Mouse (Mus musculus) hindbrain, embryonic 14.5 days (tissue): Measurements from ENCODE around the gene Ace3. TPM values are rescaled to one million over a fixed set of nuclear protein-coding genes. Genes with fewer than 3 reads are reported as not detected.
"Not testable (repeated sequence)": the region's sequence is repeated elsewhere in the genome, so short reads cannot be mapped to it uniquely, and the experiment has no call there.

ENCODE experiments used
- ATAC-seq: fragments of 200-750 bp; cut with Nextera tagmentation; 2 replicates; pipeline ENCODE4 v1.8.0; 2017; ENCODE audit warnings: moderate number of reproducible peaks, mild to moderate bottlenecking, moderate TSS enrichment, moderate library complexity; ENCODE audit not compliant: low FRiP score
- DNase-seq: peaks from one replicate; pipeline ENCODE4 v3.0.0-alpha.2; 2015; ENCODE audit warnings: low spot score
- H3K27ac ChIP-seq: fragments of 300-500 bp; sonication (generic); 2 replicates; pipeline ENCODE4 v1.5.1; 2014; ENCODE audit warnings: mild to moderate bottlenecking, moderate library complexity
- H3K27me3 ChIP-seq: fragments of 300-500 bp; sonication (generic); 2 replicates; pipeline ENCODE4 v1.6.1; 2014; ENCODE audit warnings: mild to moderate bottlenecking, low read length, mixed read lengths; ENCODE audit not compliant: control insufficient read depth, insufficient read depth
- H3K36me3 ChIP-seq: fragments of 300-500 bp; sonication (generic); replicated peaks from 2 replicates; pipeline ENCODE4 v1.6.1; 2014; ENCODE audit not compliant: control insufficient read depth, insufficient read depth
- H3K4me1 ChIP-seq: fragments of 300-500 bp; sonication (generic); replicated peaks from 2 replicates; pipeline ENCODE4 v1.6.1; 2014; ENCODE audit warnings: antibody characterized with exemption, low read length, mixed read lengths; ENCODE audit not compliant: control insufficient read depth, insufficient read depth
- H3K4me2 ChIP-seq: fragments of 300-500 bp; sonication (generic); replicated peaks from 2 replicates; pipeline ENCODE4 v1.6.1; 2014; ENCODE audit warnings: mild to moderate bottlenecking, moderate library complexity
- H3K4me3 ChIP-seq: fragments of 300-500 bp; sonication (generic); replicated peaks from 2 replicates; pipeline ENCODE4 v1.5.1; 2014; ENCODE audit warnings: mild to moderate bottlenecking, low read length
- H3K9ac ChIP-seq: fragments of 300-500 bp; sonication (generic); 2 replicates; pipeline ENCODE4 v1.6.1; 2014
- H3K9me3 ChIP-seq: fragments of 300-500 bp; sonication (generic); 2 replicates; pipeline ENCODE4 v1.6.1; 2016; ENCODE audit warnings: low read length; ENCODE audit not compliant: control insufficient read depth
- WGBS: fragments of 180-500 bp; shearing (Covaris S2); extraction: QIAGEN DNeasy Blood & Tissue Kit; methylation state at CpG from one replicate; pipeline ENCODE4 v1.1.7; 2014; 5-methylcytosine and 5-hydroxymethylcytosine counted together
- polyA plus RNA-seq: library from polyadenylated mRNA; unstranded; fragments of >200 nt; fragmentation: Nextera tagmentation; extraction: Ambion mirVana; gene quantifications from 2 replicates; pipeline ENCODE4 v1.2.1, GENCODE M21; 2014

The Ace3 gene
- polyA plus RNA-seq, 1 experiment from 2014 or later, result not detected

DNA sequence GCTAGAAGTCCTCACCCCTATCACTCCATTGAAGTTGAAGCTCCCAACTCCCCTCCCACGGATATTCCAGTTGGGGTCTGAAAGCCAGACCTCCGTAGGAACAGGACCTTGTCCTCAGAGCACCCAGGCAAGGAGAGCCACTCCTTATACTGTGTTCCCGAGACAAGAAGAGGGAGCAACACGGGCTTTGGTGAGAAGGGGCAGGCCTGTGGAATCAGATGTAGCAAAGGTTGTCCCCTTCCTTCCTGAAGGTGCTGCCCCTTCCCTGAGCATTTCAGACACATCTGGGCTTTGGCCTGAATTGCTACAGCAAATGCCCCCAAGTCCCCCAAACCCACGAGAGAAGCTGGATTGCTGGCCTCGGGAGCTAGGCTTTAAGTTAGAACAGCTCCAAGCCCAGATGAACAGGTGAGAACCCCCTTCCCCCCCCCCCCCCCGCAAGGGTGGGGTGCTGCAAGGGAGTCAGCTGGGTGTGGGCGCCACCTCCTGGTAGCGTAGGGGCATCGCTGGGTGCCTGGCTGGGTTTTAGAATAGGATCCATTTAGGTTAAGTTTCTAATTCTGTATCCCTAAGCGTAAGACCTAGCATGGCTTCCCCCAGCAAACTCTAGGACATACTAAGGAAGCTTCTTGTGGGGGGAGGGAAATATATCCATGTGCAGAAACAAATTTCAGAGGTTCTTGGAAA lies 32.1 kb downstream of the Ace3 start:
- H3K27ac ChIP-seq, result no peak overlapping the region
- H3K36me3 ChIP-seq, result no peaks in the 10 kb centered on the region
- no peak overlapping the region for H3K4me2 ChIP-seq
- no peaks in the 10 kb centered on the region for H3K27me3 ChIP-seq
- no peaks in the 10 kb centered on the region for H3K4me1 ChIP-seq
- 40% methylated on average over 11 of the region's 11 CpGs for WGBS
- H3K4me3 ChIP-seq, result no peak overlapping the region
- DNase-seq (peak; percentile 25), ATAC-seq (no peak)
- H3K9me3 ChIP-seq, result no peaks in the 10 kb centered on the region
- no peak overlapping the region for H3K9ac ChIP-seq

DNA sequence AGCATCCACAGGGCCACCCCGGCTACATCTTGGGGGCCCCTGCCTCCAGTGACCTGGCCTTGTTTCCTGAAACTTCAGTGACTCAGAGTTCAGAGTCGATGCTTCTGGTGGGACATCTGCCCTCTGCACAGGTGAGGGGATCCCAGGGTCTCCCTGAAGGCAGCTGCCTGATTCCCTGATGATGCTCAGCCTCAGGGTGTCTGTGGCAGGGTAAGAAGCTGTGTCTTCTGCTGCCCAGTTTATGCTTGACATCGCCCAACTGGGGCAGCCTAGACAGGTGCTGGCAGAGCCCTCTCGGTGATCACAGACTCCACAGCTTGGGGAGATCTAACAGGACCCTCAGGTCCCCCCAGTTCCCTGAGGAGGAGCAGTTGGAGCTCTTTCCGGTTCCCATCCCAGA lies 33.1 kb downstream of the Ace3 start:
- WGBS, result 89% methylated on average over 5 of the region's 5 CpGs
- no peak for ATAC-seq
- no peak overlapping the region for H3K27ac ChIP-seq
- no peak overlapping the region for H3K4me3 ChIP-seq
- H3K9ac ChIP-seq, result no peak overlapping the region
- DNase-seq, result no peak
- H3K36me3 ChIP-seq, result no peaks in the 10 kb centered on the region
- H3K27me3 ChIP-seq, result no peaks in the 10 kb centered on the region
- no peak overlapping the region for H3K4me2 ChIP-seq
- no peaks in the 10 kb centered on the region for H3K4me1 ChIP-seq
- no peaks in the 10 kb centered on the region for H3K9me3 ChIP-seq

DNA sequence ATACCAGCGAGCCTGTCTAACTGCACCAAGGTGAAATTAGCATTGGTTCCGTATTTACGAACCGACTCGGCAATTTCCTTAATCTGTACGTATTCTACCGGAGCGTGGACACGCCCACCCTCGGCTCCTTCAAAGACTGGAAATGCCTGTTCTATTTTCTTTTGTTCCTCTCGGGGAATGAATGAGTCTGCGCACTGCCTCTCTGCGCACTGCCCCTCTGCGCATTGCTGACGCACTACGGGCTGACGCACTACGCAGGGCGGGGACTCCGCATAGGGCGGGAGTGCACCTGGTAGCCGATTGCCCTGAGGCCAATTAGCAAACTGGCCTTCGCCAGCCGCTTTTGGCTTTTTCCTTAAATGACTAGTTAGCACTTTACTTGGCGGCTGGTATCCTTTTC lies 37.6 kb downstream of the Ace3 start:
- H3K36me3 ChIP-seq, DNase-seq, H3K27me3 ChIP-seq, H3K9me3 ChIP-seq, ATAC-seq, H3K4me1 ChIP-seq: not testable (repeated sequence)
- Histone ChIP-seq H3K9ac (peak overlapping the region; percentile 29; the same call in 1 of the 2 replicates), H3K4me3 (peak overlapping the region; percentile 25), H3K4me2 (peak overlapping the region; percentile 16; the same call in 1 of the 2 replicates), H3K27ac (peak overlapping the region; percentile 76)
- 35% methylated on average over 2 of the region's 25 CpGs for WGBS

DNA sequence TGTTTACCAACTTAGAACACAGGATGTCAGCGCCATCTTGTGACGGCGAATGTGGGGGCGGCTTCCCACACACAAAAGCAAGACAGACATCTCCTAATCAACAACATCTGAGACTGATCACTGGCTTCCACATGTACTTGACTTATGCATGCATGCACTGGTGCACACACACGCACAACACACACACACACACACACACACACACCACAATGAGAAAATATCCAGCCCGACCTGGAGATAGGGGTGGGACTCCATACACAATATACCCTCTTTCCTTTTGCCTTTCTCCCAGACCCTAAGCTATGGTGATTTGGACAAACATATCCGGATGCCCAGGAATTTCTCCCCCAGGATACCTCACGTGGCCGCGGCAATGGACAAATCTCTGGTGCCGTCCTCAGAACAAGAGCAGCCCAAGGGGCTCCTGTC lies 39.0 kb downstream of the Ace3 start:
- H3K9ac ChIP-seq, result peak overlapping the region; percentile 57
- DNase-seq, result peak; percentile 36
- H3K4me1 ChIP-seq, result peaks cover 15% of the 10 kb centered on the region
- no peaks in the 10 kb centered on the region for H3K36me3 ChIP-seq
- H3K27me3 ChIP-seq, result no peaks in the 10 kb centered on the region
- WGBS, result 42% methylated on average over 11 of the region's 11 CpGs
- peak overlapping the region; percentile 78 for H3K27ac ChIP-seq
- no peak overlapping the region for H3K4me3 ChIP-seq
- no peaks in the 10 kb centered on the region for H3K9me3 ChIP-seq
- peak overlapping the region; percentile 44 for H3K4me2 ChIP-seq
- ATAC-seq, result no peak

DNA sequence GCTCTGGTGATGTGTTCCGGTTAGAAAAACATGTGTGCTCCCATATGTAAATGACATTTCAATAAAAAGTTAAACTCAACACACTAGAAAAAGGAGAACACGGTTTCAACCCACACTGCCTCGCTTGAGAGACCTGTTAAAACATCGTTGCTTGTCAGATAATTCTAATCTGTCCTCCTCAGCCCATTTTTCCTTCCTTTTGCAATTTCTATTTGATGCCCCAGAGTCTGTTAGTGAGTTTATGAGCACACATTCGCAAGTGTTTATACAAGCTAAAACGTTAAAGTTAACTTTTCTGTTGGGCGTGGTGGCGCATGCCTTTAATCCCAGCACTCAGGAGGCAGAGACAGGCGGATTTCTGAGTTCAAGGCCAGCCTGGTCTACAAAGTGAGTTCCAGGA lies 40.5 kb downstream of the Ace3 start:
- H3K27me3 ChIP-seq, result no peaks in the 10 kb centered on the region
- no peak for DNase-seq
- WGBS, result 92% methylated on average over 9 of the region's 9 CpGs
- no peak overlapping the region for H3K4me3 ChIP-seq
- no peaks in the 10 kb centered on the region for H3K9me3 ChIP-seq
- no peak overlapping the region for H3K4me2 ChIP-seq
- ATAC-seq, result no peak
- H3K27ac ChIP-seq, result no peak overlapping the region
- H3K36me3 ChIP-seq, result no peaks in the 10 kb centered on the region
- no peak overlapping the region for H3K9ac ChIP-seq
- peaks cover 22% of the 10 kb centered on the region for H3K4me1 ChIP-seq

DNA sequence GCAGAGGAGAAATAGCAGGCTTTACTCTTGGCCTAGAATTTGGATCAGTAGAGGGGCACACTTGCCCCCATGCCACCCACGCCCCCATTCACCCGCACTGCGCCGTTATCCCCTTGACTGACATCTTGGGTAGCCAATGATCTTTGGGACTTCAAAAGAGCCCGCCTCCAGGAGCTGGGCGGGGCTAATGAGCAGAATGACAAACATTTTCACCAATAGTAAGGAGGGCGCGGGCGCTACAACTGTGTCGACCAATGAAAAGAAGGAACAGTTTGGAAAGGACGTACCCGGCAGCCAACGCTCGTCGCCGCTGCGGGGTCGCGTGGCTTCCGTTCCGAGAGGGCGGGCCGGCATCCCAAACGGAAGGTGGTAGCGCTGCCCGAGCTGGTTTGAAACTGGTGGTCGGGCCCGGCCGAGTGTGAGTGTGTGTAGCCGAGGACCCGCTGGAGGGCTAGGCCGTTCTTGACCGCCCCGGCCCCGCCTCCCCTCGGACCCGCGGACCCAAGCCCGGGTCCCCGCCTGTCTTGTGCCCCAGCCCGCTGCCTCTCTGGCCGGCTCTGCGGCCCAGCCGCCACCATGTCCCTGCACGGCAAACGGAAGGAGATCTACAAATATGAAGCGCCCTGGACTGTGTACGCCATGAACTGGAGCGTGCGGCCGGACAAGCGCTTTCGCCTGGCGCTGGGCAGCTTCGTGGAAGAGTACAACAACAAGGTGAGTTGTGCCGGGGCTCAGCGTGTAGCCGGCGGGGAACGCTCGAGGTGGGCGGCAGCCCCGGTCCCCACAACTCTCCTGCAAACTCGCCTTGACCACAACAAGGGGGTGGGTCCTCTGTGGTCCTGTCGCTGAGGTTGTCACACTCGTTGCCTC lies 42.3 kb downstream of the Ace3 start, which contains the start of gene Dcaf7:
Gene Dcaf7, plus strand, starts transcription at position 325 of the 870 bp plus-strand sequence.
- peaks cover 22% of the 10 kb centered on the region for H3K4me1 ChIP-seq
- no peaks in the 10 kb centered on the region for H3K27me3 ChIP-seq
- peak within 1 kb of the TSS; percentile 94 for H3K27ac ChIP-seq
- H3K9ac ChIP-seq, result peak within 1 kb of the TSS; percentile 93
- under 1% methylated on average over 60 of the region's 66 CpGs for WGBS
- no peaks in the 10 kb centered on the region for H3K9me3 ChIP-seq
- H3K4me2 ChIP-seq, result peak within 1 kb of the TSS; percentile 73
- peak; percentile 98 for ATAC-seq
- DNase-seq, result peak; percentile 100
- peak within 1 kb of the TSS; percentile 78 for H3K4me3 ChIP-seq
- H3K36me3 ChIP-seq, result no peaks in the 10 kb centered on the region

DNA sequence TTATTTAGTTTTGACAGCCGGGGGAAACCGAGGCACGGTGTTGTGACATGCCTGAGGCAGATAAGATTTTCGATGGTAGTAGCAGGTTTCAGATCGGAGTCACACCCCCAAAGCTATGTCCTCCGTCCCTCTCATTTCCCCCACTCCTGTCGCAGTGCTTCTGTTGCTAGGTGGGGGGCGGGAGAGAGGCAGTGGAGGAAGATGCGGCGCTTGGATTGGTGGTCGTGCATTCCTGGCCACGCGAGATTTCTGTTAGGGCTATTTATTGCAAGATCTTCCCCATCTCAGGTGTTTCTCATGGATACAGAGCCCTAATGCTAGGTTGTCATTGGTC lies 42.9 kb downstream of the Ace3 start:
- H3K27me3 ChIP-seq, result no peaks in the 10 kb centered on the region
- DNase-seq (peak; percentile 71), ATAC-seq (peak; percentile 53)
- peak overlapping the region; percentile 73 for H3K4me2 ChIP-seq
- H3K36me3 ChIP-seq, result no peaks in the 10 kb centered on the region
- peak overlapping the region; percentile 94 for H3K27ac ChIP-seq
- no peaks in the 10 kb centered on the region for H3K9me3 ChIP-seq
- H3K9ac ChIP-seq, result peak overlapping the region; percentile 93
- peaks cover 22% of the 10 kb centered on the region for H3K4me1 ChIP-seq
- WGBS, result under 1% methylated on average over 13 of the region's 13 CpGs
- peak overlapping the region; percentile 78 for H3K4me3 ChIP-seq

DNA sequence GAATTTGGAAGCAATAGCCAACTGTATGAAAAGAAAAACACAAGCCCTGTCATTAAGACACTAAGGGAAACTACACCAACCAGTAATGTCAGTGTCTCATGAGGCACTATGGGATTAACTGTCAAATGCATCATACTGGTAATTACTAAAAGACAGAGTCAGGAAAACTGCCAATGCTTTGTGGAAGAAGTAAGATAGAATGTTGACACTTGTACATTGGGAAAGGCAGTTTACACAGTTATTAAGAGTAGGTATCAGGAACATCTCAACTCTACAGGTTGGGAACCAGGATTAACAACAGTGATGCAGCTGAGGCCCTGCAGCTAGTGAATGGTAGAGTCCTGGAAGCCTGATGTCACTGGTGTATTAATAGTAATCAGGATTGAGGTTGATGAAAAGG lies 49.9 kb downstream of the Ace3 start:
- ATAC-seq (no peak), DNase-seq (no peak)
- H3K9ac ChIP-seq, result no peak overlapping the region
- no peaks in the 10 kb centered on the region for H3K9me3 ChIP-seq
- no peaks in the 10 kb centered on the region for H3K27me3 ChIP-seq
- H3K4me3 ChIP-seq, result no peak overlapping the region
- no peak overlapping the region for H3K27ac ChIP-seq
- H3K4me1 ChIP-seq, result no peaks in the 10 kb centered on the region; the same call in 1 of the 2 replicates
- peaks cover 30% of the 10 kb centered on the region for H3K36me3 ChIP-seq
- no peak overlapping the region for H3K4me2 ChIP-seq

DNA sequence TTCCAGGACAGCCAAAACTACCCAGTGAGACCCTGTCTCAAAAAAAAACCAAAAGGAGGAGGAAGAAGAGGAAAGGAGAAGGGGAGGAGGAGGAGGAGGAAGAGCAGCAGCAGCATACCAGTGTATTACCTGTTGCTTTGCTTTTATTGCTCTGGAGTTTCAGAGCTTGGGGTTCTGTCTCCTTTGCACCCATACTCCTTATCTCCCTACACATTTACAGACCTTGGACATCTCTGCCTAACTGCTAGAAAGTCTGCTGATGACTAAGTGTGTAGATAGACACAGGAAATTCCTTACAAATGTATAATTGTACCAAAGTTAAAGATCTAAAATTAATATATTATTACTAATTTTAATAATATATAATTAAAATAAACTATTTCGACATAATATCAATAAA lies 50.8 kb downstream of the Ace3 start:
- ATAC-seq, result no peak
- H3K27ac ChIP-seq, result no peak overlapping the region
- no peaks in the 10 kb centered on the region for H3K27me3 ChIP-seq
- no peak overlapping the region for H3K9ac ChIP-seq
- 100% methylated on average over 1 of the region's 1 CpGs for WGBS
- no peaks in the 10 kb centered on the region for H3K4me1 ChIP-seq
- no peak overlapping the region for H3K4me3 ChIP-seq
- no peak overlapping the region for H3K4me2 ChIP-seq
- DNase-seq, result no peak
- H3K36me3 ChIP-seq, result peaks cover 39% of the 10 kb centered on the region
- H3K9me3 ChIP-seq, result no peaks in the 10 kb centered on the region
